Mouse (Mus musculus) cerebellum, adult 2 months (tissue): Measurements from ENCODE around the gene Gm6217.

Source experiments
- CTCF ChIP-seq: fragments of 200-500 bp; IDR thresholded peaks from 2 replicates; pipeline ENCODE4 v1.5.1; 2011; ENCODE audit warnings: low read depth, mild to moderate bottlenecking, control low read depth, low read length, moderate library complexity, borderline replicate concordance; ENCODE audit not compliant: insufficient read depth
- POLR2A ChIP-seq: fragments of 200-500 bp; IDR thresholded peaks from 2 replicates; pipeline ENCODE4 v1.6.1; 2011; ENCODE audit warnings: low read length, control low read depth, borderline replicate concordance; ENCODE audit not compliant: insufficient read depth

DNA sequence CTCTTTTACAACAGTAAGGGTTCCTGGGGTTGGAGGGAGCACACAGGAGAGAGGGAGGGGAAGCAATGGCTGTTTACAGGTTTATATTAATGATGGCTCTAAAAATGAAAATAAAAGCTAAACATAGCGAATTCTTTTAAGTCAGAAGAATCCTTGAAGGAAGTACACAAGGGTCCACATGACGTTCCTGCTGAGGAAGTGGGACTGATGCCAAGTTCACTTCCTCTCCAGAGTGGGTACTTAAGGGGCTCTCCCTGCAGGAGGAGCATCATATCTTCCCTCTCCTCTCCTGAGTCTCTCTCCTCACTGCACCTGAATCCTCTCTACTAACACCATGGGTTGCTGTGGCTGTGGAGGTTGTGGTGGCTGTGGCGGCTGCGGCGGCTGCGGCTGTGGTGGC is 6.5 kb downstream of the Gm6217 start, which contains the start of gene A030014E15Rik:
- TF ChIP-seq CTCF (no peak), POLR2A (no peak)
